Mouse (Mus musculus): ENCODE measurements around the gene Camta1. TPM values are rescaled to one million over a fixed set of nuclear protein-coding genes. Genes with fewer than 3 reads are reported as not detected.

Gene Camta1
- polyA plus RNA-seq, 1 experiment from 2014 or later: 61.9 TPM

GRCm38 (mm10) chr4:151633795-151634194, 227.9 kb downstream of the Camta1 start:
- DNase-seq (ENCODE audit: low spot score) (no peak), ATAC-seq (ENCODE audit: low FRiP score, low TSS enrichment) (no peak)
- H3K9me3 ChIP-seq (ENCODE audit: control insufficient read depth, low read length): no peaks in the 10 kb centered on the region
- H3K27ac ChIP-seq (replicated peaks): no peak overlapping the region
- no peak for TF ChIP-seq CTCF (IDR thresholded peaks at IDR 0.05; ENCODE audit: low read depth)
- TF ChIP-seq EP300 (optimal IDR thresholded peaks at IDR 0.05): no peak
- no peaks in the 10 kb centered on the region for H3K27me3 ChIP-seq (ENCODE audit: control insufficient read depth, insufficient read depth, low read length)
- no peaks in the 10 kb centered on the region for H3K4me1 ChIP-seq (replicated peaks; ENCODE audit: control insufficient read depth, insufficient read depth)
- 83% methylated on average over 8 of the region's 8 CpGs for WGBS
- H3K36me3 ChIP-seq (ENCODE audit: control insufficient read depth, insufficient read depth, low read length): no peaks in the 10 kb centered on the region
- no peak overlapping the region for H3K4me2 ChIP-seq (replicated peaks; ENCODE audit: low read depth)
- no peak overlapping the region for H3K4me3 ChIP-seq (ENCODE audit: low read depth, low read length)
- H3K9ac ChIP-seq (ENCODE audit: low read length): no peak overlapping the region

- H3K4me2 ChIP-seq (replicated peaks; ENCODE audit: low read depth): no peak overlapping the region
- H3K4me1 ChIP-seq (replicated peaks; ENCODE audit: control insufficient read depth, insufficient read depth): no peaks in the 10 kb centered on the region
- ATAC-seq (ENCODE audit: low FRiP score, low TSS enrichment): no peak
- 78% methylated on average over 6 of the region's 6 CpGs for WGBS
- no peak for DNase-seq (ENCODE audit: low spot score)
- H3K4me3 ChIP-seq (ENCODE audit: low read depth, low read length): no peak overlapping the region
- H3K9me3 ChIP-seq (ENCODE audit: control insufficient read depth, low read length): no peaks in the 10 kb centered on the region; the same call in 1 of the 2 replicates
- no peak overlapping the region for H3K27ac ChIP-seq (replicated peaks)
- no peaks in the 10 kb centered on the region for H3K27me3 ChIP-seq (ENCODE audit: control insufficient read depth, insufficient read depth, low read length)
- no peak overlapping the region for H3K9ac ChIP-seq (ENCODE audit: low read length)
- TF ChIP-seq CTCF (IDR thresholded peaks at IDR 0.05; ENCODE audit: low read depth) (no peak), EP300 (optimal IDR thresholded peaks at IDR 0.05) (no peak)
- H3K36me3 ChIP-seq (ENCODE audit: control insufficient read depth, insufficient read depth, low read length): no peaks in the 10 kb centered on the region
These were observed 229.4 kb downstream of the Camta1 start for GRCm38 (mm10) chr4:151632321-151632720.

- H3K9me3 ChIP-seq (ENCODE audit: control insufficient read depth, low read length): no peaks in the 10 kb centered on the region; the same call in 1 of the 2 replicates
- WGBS: 78% methylated on average over 10 of the region's 10 CpGs
- no peaks in the 10 kb centered on the region for H3K4me1 ChIP-seq (replicated peaks; ENCODE audit: control insufficient read depth, insufficient read depth)
- no peak overlapping the region for H3K9ac ChIP-seq (ENCODE audit: low read length)
- H3K36me3 ChIP-seq (ENCODE audit: control insufficient read depth, insufficient read depth, low read length): no peaks in the 10 kb centered on the region
- no peaks in the 10 kb centered on the region for H3K27me3 ChIP-seq (ENCODE audit: control insufficient read depth, insufficient read depth, low read length)
- ATAC-seq (ENCODE audit: low FRiP score, low TSS enrichment) (no peak), DNase-seq (ENCODE audit: low spot score) (no peak)
- H3K4me2 ChIP-seq (replicated peaks; ENCODE audit: low read depth): no peak overlapping the region
- TF ChIP-seq CTCF (IDR thresholded peaks at IDR 0.05; ENCODE audit: low read depth) (no peak), EP300 (optimal IDR thresholded peaks at IDR 0.05) (no peak)
- H3K4me3 ChIP-seq (ENCODE audit: low read depth, low read length): no peak overlapping the region
- H3K27ac ChIP-seq (replicated peaks): no peak overlapping the region
These were observed 231.0 kb downstream of the Camta1 start for GRCm38 (mm10) chr4:151630664-151631063.

GRCm38 (mm10) chr4:151630231-151630630, 231.4 kb downstream of the Camta1 start:
- Histone ChIP-seq H3K4me2 (replicated peaks; ENCODE audit: low read depth) (no peak overlapping the region), H3K4me3 (ENCODE audit: low read depth, low read length) (no peak overlapping the region), H3K27me3 (ENCODE audit: control insufficient read depth, insufficient read depth, low read length) (no peaks in the 10 kb centered on the region), H3K36me3 (ENCODE audit: control insufficient read depth, insufficient read depth, low read length) (no peaks in the 10 kb centered on the region), H3K9ac (ENCODE audit: low read length) (no peak overlapping the region), H3K27ac (replicated peaks) (no peak overlapping the region), H3K4me1 (replicated peaks; ENCODE audit: control insufficient read depth, insufficient read depth) (no peaks in the 10 kb centered on the region), H3K9me3 (ENCODE audit: control insufficient read depth, low read length) (no peaks in the 10 kb centered on the region; the same call in 1 of the 2 replicates)
- ATAC-seq (ENCODE audit: low FRiP score, low TSS enrichment) (no peak), DNase-seq (ENCODE audit: low spot score) (no peak)
- WGBS: 60% methylated on average over 3 of the region's 3 CpGs
- TF ChIP-seq CTCF (IDR thresholded peaks at IDR 0.05; ENCODE audit: low read depth) (no peak), EP300 (optimal IDR thresholded peaks at IDR 0.05) (no peak)

- Histone ChIP-seq H3K4me3 (ENCODE audit: low read depth, low read length) (no peak overlapping the region), H3K27me3 (ENCODE audit: control insufficient read depth, insufficient read depth, low read length) (no peaks in the 10 kb centered on the region), H3K9me3 (ENCODE audit: control insufficient read depth, low read length) (no peaks in the 10 kb centered on the region), H3K27ac (replicated peaks) (no peak overlapping the region), H3K9ac (ENCODE audit: low read length) (no peak overlapping the region), H3K4me2 (replicated peaks; ENCODE audit: low read depth) (no peak overlapping the region), H3K36me3 (ENCODE audit: control insufficient read depth, insufficient read depth, low read length) (no peaks in the 10 kb centered on the region), H3K4me1 (replicated peaks; ENCODE audit: control insufficient read depth, insufficient read depth) (no peaks in the 10 kb centered on the region)
- no peak for TF ChIP-seq CTCF (IDR thresholded peaks at IDR 0.05; ENCODE audit: low read depth)
- TF ChIP-seq EP300 (optimal IDR thresholded peaks at IDR 0.05): no peak
- 79% methylated on average over 14 of the region's 14 CpGs for WGBS
- DNase-seq (ENCODE audit: low spot score): no peak
- ATAC-seq (ENCODE audit: low FRiP score, low TSS enrichment): no peak
These were observed 242.1 kb downstream of the Camta1 start for GRCm38 (mm10) chr4:151619541-151620016.

GRCm38 (mm10) chr4:151618420-151619310, 243.0 kb downstream of the Camta1 start:
- 37% methylated on average over 21 of the region's 21 CpGs for WGBS
- no peak overlapping the region for H3K9ac ChIP-seq (ENCODE audit: low read length)
- TF ChIP-seq CTCF (IDR thresholded peaks at IDR 0.05; ENCODE audit: low read depth): no peak
- no peak for TF ChIP-seq EP300 (optimal IDR thresholded peaks at IDR 0.05)
- no peaks in the 10 kb centered on the region for H3K27me3 ChIP-seq (ENCODE audit: control insufficient read depth, insufficient read depth, low read length)
- no peaks in the 10 kb centered on the region for H3K4me1 ChIP-seq (replicated peaks; ENCODE audit: control insufficient read depth, insufficient read depth)
- H3K36me3 ChIP-seq (ENCODE audit: control insufficient read depth, insufficient read depth, low read length): no peaks in the 10 kb centered on the region
- no peak overlapping the region for H3K27ac ChIP-seq (replicated peaks)
- no peaks in the 10 kb centered on the region for H3K9me3 ChIP-seq (ENCODE audit: control insufficient read depth, low read length)
- no peak for ATAC-seq (ENCODE audit: low FRiP score, low TSS enrichment)
- no peak overlapping the region for H3K4me2 ChIP-seq (replicated peaks; ENCODE audit: low read depth)
- DNase-seq (ENCODE audit: low spot score): no peak
- no peak overlapping the region for H3K4me3 ChIP-seq (ENCODE audit: low read depth, low read length)

All from stomach, postnatal 0 days (tissue).